Comparison of ENCODE assay signal across 7 mouse cellular contexts in the genomic region with DNA sequence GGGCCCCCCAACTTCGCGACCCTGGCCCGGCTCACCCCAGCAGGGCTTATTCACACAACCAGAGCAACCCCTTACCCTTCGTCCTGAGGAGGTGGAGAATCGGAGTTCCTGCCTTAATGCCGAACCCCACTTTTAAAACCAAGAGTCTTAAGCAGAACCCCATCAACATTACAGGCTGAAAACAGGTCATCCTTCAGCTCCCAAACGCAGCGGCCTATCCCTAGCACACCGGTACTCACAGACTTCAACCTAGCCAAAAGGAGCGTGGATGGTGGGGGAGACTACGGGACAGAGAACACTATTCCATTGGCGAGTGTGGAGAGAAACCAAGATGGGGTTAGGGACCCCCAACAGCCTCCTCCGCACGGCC. TPM values are rescaled to one million over a fixed set of nuclear protein-coding genes. Genes with fewer than 3 reads are reported as not detected.
A peak's percentile ranks its signal among the peaks of the same experiment; 100 is the strongest.
DNase-seq lines count a peak whose midpoint lies in the region; ATAC-seq and TF ChIP-seq lines count a peak whose summit lies in the region.

No protein-coding gene starts in this region.

- H3K27ac ChIP-seq in lung, embryonic 14.5 days (ENCODE audit: low read depth), result no peak overlapping the region
- peak overlapping the region; percentile 63 for H3K27ac ChIP-seq in embryonic facial prominence, embryonic 15.5 days (replicated peaks)
- H3K27ac ChIP-seq in limb, embryonic 10.5 days, result peak overlapping the region; percentile 89
- peak overlapping the region; percentile 71 for H3K27ac ChIP-seq in olfactory bulb, adult 2 months (ENCODE audit: insufficient read depth, low read depth, low read length)

- 2% methylated on average over 14 of the region's 14 CpGs for WGBS in lung, embryonic 14.5 days
- under 1% methylated on average over 14 of the region's 14 CpGs for WGBS in embryonic facial prominence, embryonic 15.5 days
- 0% methylated on average over 14 of the region's 14 CpGs for WGBS in limb, embryonic 10.5 days
- 2% methylated on average over 14 of the region's 14 CpGs for WGBS in olfactory bulb, adult 2 months

- TF ChIP-seq POLR2A in olfactory bulb, adult 2 months (IDR thresholded peaks at IDR 0.05; ENCODE audit: insufficient read depth, low read depth, low read length), result no peak

- peaks cover 25% of the 10 kb centered on the region for H3K4me1 ChIP-seq in lung, embryonic 14.5 days (ENCODE audit: insufficient read depth)
- H3K4me1 ChIP-seq in embryonic facial prominence, embryonic 15.5 days, result peaks cover 58% of the 10 kb centered on the region
- peaks cover 66% of the 10 kb centered on the region for H3K4me1 ChIP-seq in limb, embryonic 10.5 days
- H3K4me1 ChIP-seq in olfactory bulb, adult 2 months (ENCODE audit: control insufficient read depth, insufficient read depth, low read length), result peaks cover 49% of the 10 kb centered on the region

- H3K9me3 ChIP-seq in lung, embryonic 14.5 days (ENCODE audit: low read depth, low read length), result no peaks in the 10 kb centered on the region
- no peaks in the 10 kb centered on the region for H3K9me3 ChIP-seq in embryonic facial prominence, embryonic 15.5 days (replicated peaks)
- no peaks in the 10 kb centered on the region for H3K9me3 ChIP-seq in limb, embryonic 10.5 days (replicated peaks)

- no peaks in the 10 kb centered on the region for H3K36me3 ChIP-seq in lung, embryonic 14.5 days (ENCODE audit: insufficient read depth)
- no peaks in the 10 kb centered on the region for H3K36me3 ChIP-seq in embryonic facial prominence, embryonic 15.5 days
- no peaks in the 10 kb centered on the region for H3K36me3 ChIP-seq in limb, embryonic 10.5 days

- H3K4me3 ChIP-seq in lung, embryonic 14.5 days (ENCODE audit: low read depth, low read length), result peak overlapping the region; percentile 61
- H3K4me3 ChIP-seq in embryonic facial prominence, embryonic 15.5 days (replicated peaks), result peak overlapping the region; percentile 64
- peak overlapping the region; percentile 79 for H3K4me3 ChIP-seq in limb, embryonic 10.5 days
- H3K4me3 ChIP-seq in olfactory bulb, adult 2 months (ENCODE audit: insufficient read depth, low read depth, low read length), result peak overlapping the region; percentile 58

- peak overlapping the region; percentile 56 for H3K9ac ChIP-seq in lung, embryonic 14.5 days
- peak overlapping the region; percentile 41 for H3K9ac ChIP-seq in embryonic facial prominence, embryonic 15.5 days

- H3K27me3 ChIP-seq in lung, embryonic 14.5 days (ENCODE audit: insufficient read depth, low read length), result peaks cover 55% of the 10 kb centered on the region
- peaks cover 28% of the 10 kb centered on the region for H3K27me3 ChIP-seq in embryonic facial prominence, embryonic 15.5 days
- H3K27me3 ChIP-seq in limb, embryonic 10.5 days (ENCODE audit: low read depth, poor library complexity, severe bottlenecking), result peaks cover 58% of the 10 kb centered on the region

- DNase-seq in lung, embryonic 14.5 days, result no peak
- DNase-seq in lung, postnatal 36 days, result no peak
- DNase-seq in limb, embryonic 10.5 days (ENCODE audit: low spot score), result no peak
- DNase-seq in spleen, postnatal 14 days (ENCODE audit: low spot score in 2 of 2), result no peak
- no peak for DNase-seq in cerebellum, postnatal 10 days

- TF ChIP-seq CTCF in lung, embryonic 14.5 days (IDR thresholded peaks at IDR 0.05; ENCODE audit: low read depth), result no peak
- TF ChIP-seq CTCF in olfactory bulb, adult 2 months (IDR thresholded peaks at IDR 0.05; ENCODE audit: insufficient read depth, low read depth, low read length), result no peak

- peak overlapping the region; percentile 98 for H3K4me2 ChIP-seq in lung, embryonic 14.5 days
- peak overlapping the region; percentile 98 for H3K4me2 ChIP-seq in embryonic facial prominence, embryonic 15.5 days (replicated peaks)

- ATAC-seq in lung, embryonic 14.5 days (ENCODE audit: insufficient read depth), result peak; percentile 4; the same call in 1 of the 2 replicates
- ATAC-seq in embryonic facial prominence, embryonic 15.5 days (ENCODE audit: insufficient number of reproducible peaks, low FRiP score, low TSS enrichment, low read depth), result no peak

RNA-seq across cellular contexts. Expression of a gene that starts 0.6 kb away (rescaled TPM):
- polyA plus RNA-seq in lung, embryonic 14.5 days (2014; fragmentation: Nextera tagmentation; extraction: Ambion mirVana), result 4.7 and 5.8 TPM in 2 replicates
- 42.3 and 47.2 TPM in 2 replicates for polyA plus RNA-seq in embryonic facial prominence, embryonic 15.5 days (2015; fragmentation: Nextera tagmentation; extraction: Ambion mirVana)
- polyA plus RNA-seq in limb, embryonic 10.5 days (2016; fragmentation: Nextera tagmentation; extraction: Ambion mirVana), result 13.2 and 18.4 TPM in 2 replicates
- polyA plus RNA-seq in olfactory bulb, adult 2 months (2012; ENCODE audit: insufficient read depth, insufficient read length, low replicate concordance, missing spikeins), result not detected in 2 replicates

RNA-seq across cellular contexts. Expression of a gene that starts 15.7 kb away (rescaled TPM):
- polyA plus RNA-seq in lung, embryonic 14.5 days (2014; fragmentation: Nextera tagmentation; extraction: Ambion mirVana), result 24.6 and 27.0 TPM in 2 replicates
- 28.1 and 31.0 TPM in 2 replicates for polyA plus RNA-seq in embryonic facial prominence, embryonic 15.5 days (2015; fragmentation: Nextera tagmentation; extraction: Ambion mirVana)
- 47.4 and 53.4 TPM in 2 replicates for polyA plus RNA-seq in limb, embryonic 10.5 days (2016; fragmentation: Nextera tagmentation; extraction: Ambion mirVana)
- polyA plus RNA-seq in olfactory bulb, adult 2 months (2012; ENCODE audit: insufficient read depth, insufficient read length, low replicate concordance, missing spikeins), result not detected in 2 replicates

RNA-seq across cellular contexts. Expression of a gene that starts 27.7 kb away (rescaled TPM):
- polyA plus RNA-seq in lung, embryonic 14.5 days (2014; fragmentation: Nextera tagmentation; extraction: Ambion mirVana), result 32.7 and 36.7 TPM in 2 replicates
- polyA plus RNA-seq in embryonic facial prominence, embryonic 15.5 days (2015; fragmentation: Nextera tagmentation; extraction: Ambion mirVana), result 93.2 and 96.1 TPM in 2 replicates
- 29.4 TPM in 2 replicates for polyA plus RNA-seq in limb, embryonic 10.5 days (2016; fragmentation: Nextera tagmentation; extraction: Ambion mirVana)
- polyA plus RNA-seq in olfactory bulb, adult 2 months (2012; ENCODE audit: insufficient read depth, insufficient read length, low replicate concordance, missing spikeins), result not detected in 2 replicates

RNA-seq across cellular contexts. Expression of a gene that starts 39.7 kb away (rescaled TPM):
- polyA plus RNA-seq in lung, embryonic 14.5 days (2014; fragmentation: Nextera tagmentation; extraction: Ambion mirVana), result 0.17 TPM in 1 of 2 replicates, not detected in the other
- polyA plus RNA-seq in embryonic facial prominence, embryonic 15.5 days (2015; fragmentation: Nextera tagmentation; extraction: Ambion mirVana), result 0.13 and 0.21 TPM in 2 replicates
- 0.24 TPM in 1 of 2 replicates, not detected in the other for polyA plus RNA-seq in limb, embryonic 10.5 days (2016; fragmentation: Nextera tagmentation; extraction: Ambion mirVana)
- polyA plus RNA-seq in olfactory bulb, adult 2 months (2012; ENCODE audit: insufficient read depth, insufficient read length, low replicate concordance, missing spikeins), result not detected in 2 replicates

RNA-seq across cellular contexts. Expression of a gene that starts 41.2 kb away (rescaled TPM):
- polyA plus RNA-seq in lung, embryonic 14.5 days (2014; fragmentation: Nextera tagmentation; extraction: Ambion mirVana), result 68.3 and 70.4 TPM in 2 replicates
- 55.8 and 57.4 TPM in 2 replicates for polyA plus RNA-seq in embryonic facial prominence, embryonic 15.5 days (2015; fragmentation: Nextera tagmentation; extraction: Ambion mirVana)
- polyA plus RNA-seq in limb, embryonic 10.5 days (2016; fragmentation: Nextera tagmentation; extraction: Ambion mirVana), result 29.8 and 36.8 TPM in 2 replicates
- polyA plus RNA-seq in olfactory bulb, adult 2 months (2012; ENCODE audit: insufficient read depth, insufficient read length, low replicate concordance, missing spikeins), result not detected in 2 replicates

Comparison
In these comparisons a context has a peak if more than half of its experiments do, and no peak if none do; other contexts are left out.
1. RNA of a gene that starts 15.7 kb away (polyA plus RNA-seq): 47.4 to 53.4 TPM in limb, embryonic 10.5 days, 28.1 to 31.0 TPM in embryonic facial prominence, embryonic 15.5 days and 24.6 to 27.0 TPM in lung, embryonic 14.5 days; not detected in olfactory bulb, adult 2 months; every median in the first group is over 10 times any median in the second.
2. Peak in every context shown above with its lines, with median percentiles within 50 percentile points of each other: H3K4me3 ChIP-seq.